Comparison of ENCODE assay signal across 11 mouse cellular contexts in genomic region chr11:115649706-115650105, GRCm38 (mm10). TPM values are rescaled to one million over a fixed set of nuclear protein-coding genes. Genes with fewer than 3 reads are reported as not detected.
DNase-seq lines count a peak whose midpoint lies in the region; ATAC-seq lines count a peak whose summit lies in the region.
"Had no signal": no experiment of that assay in that cellular context is flagged by ENCODE, and none has a peak within 500 bp of the region (broad histone marks: within the 10 kb centered on the region; RNA-seq: fewer than 3 reads in every experiment).

No protein-coding gene starts in this region.

- no peak for DNase-seq in hindbrain, embryonic 11.5 days (ENCODE audit: low spot score)
- peak; percentile 99 for DNase-seq in brain, adult 2 months (ENCODE audit: low read depth, low spot score)
- peak; percentile 97 for DNase-seq in cerebellum, adult 9-11 months
- DNase-seq in layer of hippocampus, adult 9-11 months: peak; percentile 70
- DNase-seq in embryo, embryonic 10 days (ENCODE audit: low spot score): no peak
- no peak for DNase-seq in urinary bladder, postnatal 25 days (ENCODE audit: low spot score)
- no peak for DNase-seq in lung, postnatal 10 days
- DNase-seq: adrenal gland, postnatal 14 days had no signal

- no peak overlapping the region for H3K4me3 ChIP-seq in hindbrain, embryonic 12.5 days
- no peak overlapping the region for H3K4me3 ChIP-seq in hindbrain, embryonic 11.5 days (ENCODE audit: low read depth, low read length)
- H3K4me3 ChIP-seq: erythroblast, embryonic 14.5 days; liver, embryonic 15.5 days had no signal

- ATAC-seq in hindbrain, embryonic 12.5 days (ENCODE audit: low FRiP score): no peak
- ATAC-seq in hindbrain, embryonic 11.5 days (ENCODE audit: low FRiP score): no peak

- H3K4me1 ChIP-seq in hindbrain, embryonic 12.5 days: peaks cover 7% of the 10 kb centered on the region; the same call in 1 of the 2 replicates
- H3K4me1 ChIP-seq in hindbrain, embryonic 11.5 days (replicated peaks; ENCODE audit: control insufficient read depth, insufficient read depth, low read length): no peaks in the 10 kb centered on the region
- H3K4me1 ChIP-seq: liver, embryonic 15.5 days had no signal

- no peaks in the 10 kb centered on the region for H3K27me3 ChIP-seq in hindbrain, embryonic 12.5 days
- no peaks in the 10 kb centered on the region for H3K27me3 ChIP-seq in hindbrain, embryonic 11.5 days (ENCODE audit: control insufficient read depth, insufficient read depth, low read length)
- H3K27me3 ChIP-seq: liver, embryonic 15.5 days had no signal

- WGBS in hindbrain, embryonic 12.5 days: 71% methylated on average over 10 of the region's 10 CpGs
- 71% methylated on average over 10 of the region's 10 CpGs for WGBS in hindbrain, embryonic 11.5 days

- peaks cover 51% of the 10 kb centered on the region for H3K36me3 ChIP-seq in hindbrain, embryonic 12.5 days
- H3K36me3 ChIP-seq in hindbrain, embryonic 11.5 days (ENCODE audit: control insufficient read depth, insufficient read depth, low read length): no peaks in the 10 kb centered on the region

- no peak overlapping the region for H3K4me2 ChIP-seq in hindbrain, embryonic 12.5 days (replicated peaks)
- H3K4me2 ChIP-seq in hindbrain, embryonic 11.5 days (replicated peaks; ENCODE audit: low read depth, low read length): no peak overlapping the region
- H3K4me2 ChIP-seq: liver, embryonic 15.5 days had no signal

- 0 out of 2 replicates have a peak overlapping the region, but pooled peaks have one; percentile 35 for H3K27ac ChIP-seq in hindbrain, embryonic 12.5 days
- no peak overlapping the region for H3K27ac ChIP-seq in hindbrain, embryonic 11.5 days (ENCODE audit: low read depth, low read length)
- H3K27ac ChIP-seq: liver, embryonic 15.5 days had no signal

- H3K9ac ChIP-seq in hindbrain, embryonic 12.5 days: 0 out of 2 replicates have a peak overlapping the region, but pooled peaks have one; percentile 13
- H3K9ac ChIP-seq in hindbrain, embryonic 11.5 days (ENCODE audit: low read depth, low read length): no peak overlapping the region
- H3K9ac ChIP-seq: liver, embryonic 15.5 days had no signal

- H3K9me3 ChIP-seq in hindbrain, embryonic 12.5 days (replicated peaks): no peaks in the 10 kb centered on the region
- no peaks in the 10 kb centered on the region for H3K9me3 ChIP-seq in hindbrain, embryonic 11.5 days (ENCODE audit: control insufficient read depth, low read length)
- H3K9me3 ChIP-seq: liver, embryonic 15.5 days had no signal

RNA-seq across cellular contexts. Expression of gene Slc25a19, which starts 21.6 kb away (rescaled TPM):
- 24.7 and 26.5 TPM in 2 replicates for polyA plus RNA-seq in hindbrain, embryonic 12.5 days (2016; fragmentation: Nextera tagmentation; extraction: Ambion mirVana)
- polyA plus RNA-seq in hindbrain, embryonic 11.5 days (2014; fragmentation: Nextera tagmentation; extraction: Ambion mirVana): 24.9 and 27.1 TPM in 2 replicates

RNA-seq across cellular contexts. Expression of gene Mif4gd, which starts 36.9 kb away (rescaled TPM):
- polyA plus RNA-seq in hindbrain, embryonic 12.5 days (2016; fragmentation: Nextera tagmentation; extraction: Ambion mirVana): 12.0 and 12.4 TPM in 2 replicates
- 14.2 and 17.7 TPM in 2 replicates for polyA plus RNA-seq in hindbrain, embryonic 11.5 days (2014; fragmentation: Nextera tagmentation; extraction: Ambion mirVana)

RNA-seq across cellular contexts. Expression of gene Gga3, which starts 45.9 kb away (rescaled TPM):
- polyA plus RNA-seq in hindbrain, embryonic 12.5 days (2016; fragmentation: Nextera tagmentation; extraction: Ambion mirVana): 30.3 and 33.7 TPM in 2 replicates
- polyA plus RNA-seq in hindbrain, embryonic 11.5 days (2014; fragmentation: Nextera tagmentation; extraction: Ambion mirVana): 24.7 and 25.1 TPM in 2 replicates

RNA-seq across cellular contexts. Expression of gene Mrps7, which starts 46.0 kb away (rescaled TPM):
- 86.0 and 86.6 TPM in 2 replicates for polyA plus RNA-seq in hindbrain, embryonic 12.5 days (2016; fragmentation: Nextera tagmentation; extraction: Ambion mirVana)
- polyA plus RNA-seq in hindbrain, embryonic 11.5 days (2014; fragmentation: Nextera tagmentation; extraction: Ambion mirVana): 93.3 and 105 TPM in 2 replicates

RNA-seq across cellular contexts. Expression of gene Grb2, which starts 58.7 kb away (rescaled TPM):
- 151 and 164 TPM in 2 replicates for polyA plus RNA-seq in hindbrain, embryonic 12.5 days (2016; fragmentation: Nextera tagmentation; extraction: Ambion mirVana)
- 76.7 and 79.2 TPM in 2 replicates for polyA plus RNA-seq in hindbrain, embryonic 11.5 days (2014; fragmentation: Nextera tagmentation; extraction: Ambion mirVana)

Comparison
In these comparisons a context has a peak if more than half of its experiments do, and no peak if none do; other contexts are left out.
1. DNase-seq: peak in brain, adult 2 months (single experiment), cerebellum, adult 9-11 months (single experiment) and layer of hippocampus, adult 9-11 months (single experiment); none in hindbrain, embryonic 11.5 days (single experiment), embryo, embryonic 10 days (single experiment), urinary bladder, postnatal 25 days (single experiment) and lung, postnatal 10 days (single experiment).